Mouse (Mus musculus) neural tube, embryonic 11.5 days (tissue): ENCODE data around the gene Ccne1. TPM values are rescaled to one million over a fixed set of nuclear protein-coding genes. Genes with fewer than 3 reads are reported as not detected.
A peak's percentile ranks its signal among the peaks of the same experiment; 100 is the strongest.
"Not testable (repeated sequence)": the region's sequence is repeated elsewhere in the genome, so short reads cannot be mapped to it uniquely, and the experiment has no call there.

Experiments
- ATAC-seq: fragments of 200-750 bp; cut with Nextera tagmentation; 2 replicates; pipeline ENCODE4 v1.8.0; 2017; ENCODE audit warnings: moderate number of reproducible peaks, mild to moderate bottlenecking, moderate TSS enrichment, moderate library complexity; ENCODE audit not compliant: insufficient read depth, low FRiP score, low TSS enrichment
- DNase-seq: peaks from one replicate; pipeline ENCODE4 v3.0.0-alpha.2; 2015; ENCODE audit warnings: low spot score
- H3K27ac ChIP-seq: fragments of 300-500 bp; sonication (generic); 2 replicates; pipeline ENCODE4 v1.5.1; 2014; ENCODE audit warnings: low read depth, mild to moderate bottlenecking, low read length
- H3K27me3 ChIP-seq: fragments of 300-500 bp; sonication (generic); 2 replicates; pipeline ENCODE4 v1.6.1; 2014; ENCODE audit warnings: mild to moderate bottlenecking, low read length, mixed read lengths; ENCODE audit not compliant: control insufficient read depth, insufficient read depth
- H3K36me3 ChIP-seq: fragments of 300-500 bp; sonication (generic); 2 replicates; pipeline ENCODE4 v1.6.1; 2014; ENCODE audit warnings: mild to moderate bottlenecking, low read length, moderate library complexity, mixed read lengths; ENCODE audit not compliant: control insufficient read depth, insufficient read depth
- H3K4me1 ChIP-seq: fragments of 300-500 bp; sonication (generic); 2 replicates; pipeline ENCODE4 v1.6.1; 2014; ENCODE audit warnings: low read length, mixed read lengths; ENCODE audit not compliant: control insufficient read depth, insufficient read depth
- H3K4me2 ChIP-seq: fragments of 300-500 bp; sonication (generic); 2 replicates; pipeline ENCODE4 v1.6.1; 2014; ENCODE audit warnings: low read depth, mild to moderate bottlenecking, moderate library complexity
- H3K4me3 ChIP-seq: fragments of 300-500 bp; sonication (generic); 2 replicates; pipeline ENCODE4 v1.5.1; 2014; ENCODE audit warnings: low read depth, low read length
- H3K9ac ChIP-seq: fragments of 300-500 bp; sonication (generic); 2 replicates; pipeline ENCODE4 v1.6.1; 2014; ENCODE audit warnings: mild to moderate bottlenecking, low read length
- H3K9me3 ChIP-seq: fragments of 300-500 bp; sonication (generic); 2 replicates; pipeline ENCODE4 v1.6.1; 2016; ENCODE audit warnings: low read length; ENCODE audit not compliant: control insufficient read depth
- WGBS: fragments of 180-500 bp; shearing (Covaris S2); extraction: QIAGEN DNeasy Blood & Tissue Kit; methylation state at CpG from one replicate; pipeline ENCODE4 v1.1.7; 2014; 5-methylcytosine and 5-hydroxymethylcytosine counted together
- polyA plus RNA-seq: library from polyadenylated mRNA; unstranded; fragments of >200 nt; fragmentation: Nextera tagmentation; extraction: Ambion mirVana; gene quantifications from 2 replicates; pipeline ENCODE4 v1.2.1, GENCODE M21; 2014

The Ccne1 gene
- polyA plus RNA-seq, 1 experiment from 2014 or later, result 83.9 TPM

- Histone ChIP-seq H3K36me3 (no peaks in the 10 kb centered on the region), H3K27me3 (no peaks in the 10 kb centered on the region), H3K4me1 (no peaks in the 10 kb centered on the region; the same call in 1 of the 2 replicates), H3K9me3 (no peaks in the 10 kb centered on the region), H3K27ac (no peak overlapping the region), H3K4me2 (no peak overlapping the region), H3K9ac (no peak overlapping the region), H3K4me3 (no peak overlapping the region)
- DNase-seq (peak; percentile 40), ATAC-seq (no peak)
- 30% methylated on average over 5 of the region's 5 CpGs for WGBS
These were observed 23.9 kb upstream of the Ccne1 start for GRCm38 (mm10) chr7:38131186-38131585.

GRCm38 (mm10) chr7:38129986-38130729 is 22.8 kb upstream of the Ccne1 start:
- DNase-seq (no peak), ATAC-seq (peak; percentile 61; the same call in 1 of the 2 replicates)
- H3K27ac ChIP-seq, result no peak overlapping the region
- 54% methylated on average over 26 of the region's 26 CpGs for WGBS
- H3K27me3 ChIP-seq, result no peaks in the 10 kb centered on the region
- no peak overlapping the region for H3K4me2 ChIP-seq
- H3K9ac ChIP-seq, result no peak overlapping the region
- H3K9me3 ChIP-seq, result no peaks in the 10 kb centered on the region
- H3K4me1 ChIP-seq, result no peaks in the 10 kb centered on the region; the same call in 1 of the 2 replicates
- H3K36me3 ChIP-seq, result no peaks in the 10 kb centered on the region
- no peak overlapping the region for H3K4me3 ChIP-seq

- H3K9ac ChIP-seq, result no peak overlapping the region
- H3K27me3 ChIP-seq, result no peaks in the 10 kb centered on the region
- ATAC-seq (no peak), DNase-seq (no peak)
- WGBS, result 83% methylated on average over 6 of the region's 6 CpGs
- H3K27ac ChIP-seq, result no peak overlapping the region
- no peaks in the 10 kb centered on the region; the same call in 1 of the 2 replicates for H3K4me1 ChIP-seq
- H3K9me3 ChIP-seq, result no peaks in the 10 kb centered on the region
- no peaks in the 10 kb centered on the region for H3K36me3 ChIP-seq
- H3K4me2 ChIP-seq, result no peak overlapping the region
- H3K4me3 ChIP-seq, result no peak overlapping the region
These were observed 22.2 kb upstream of the Ccne1 start for GRCm38 (mm10) chr7:38129491-38129890.

- WGBS, result 69% methylated on average over 5 of the region's 5 CpGs
- H3K4me1 ChIP-seq, DNase-seq, H3K4me3 ChIP-seq, ATAC-seq, H3K27ac ChIP-seq, H3K27me3 ChIP-seq, H3K9ac ChIP-seq, H3K36me3 ChIP-seq, H3K4me2 ChIP-seq, H3K9me3 ChIP-seq: not testable (repeated sequence)
These were observed 20.9 kb upstream of the Ccne1 start for GRCm38 (mm10) chr7:38128256-38128655.

- no peaks in the 10 kb centered on the region; the same call in 1 of the 2 replicates for H3K4me1 ChIP-seq
- ATAC-seq, result no peak
- no peak overlapping the region for H3K27ac ChIP-seq
- peak overlapping the region; percentile 31; the same call in 1 of the 2 replicates for H3K9ac ChIP-seq
- WGBS, result 83% methylated on average over 12 of the region's 12 CpGs
- no peaks in the 10 kb centered on the region for H3K36me3 ChIP-seq
- no peak overlapping the region for H3K4me3 ChIP-seq
- H3K9me3 ChIP-seq, result no peaks in the 10 kb centered on the region
- no peak for DNase-seq
- H3K27me3 ChIP-seq, result no peaks in the 10 kb centered on the region
- no peak overlapping the region for H3K4me2 ChIP-seq
These were observed 18.3 kb upstream of the Ccne1 start for GRCm38 (mm10) chr7:38125565-38126159.

- not testable (repeated sequence) for H3K4me1 ChIP-seq, DNase-seq, H3K27me3 ChIP-seq, H3K4me3 ChIP-seq, H3K4me2 ChIP-seq, H3K9ac ChIP-seq, H3K27ac ChIP-seq, H3K9me3 ChIP-seq, H3K36me3 ChIP-seq, ATAC-seq
- 97% methylated on average over 2 of the region's 2 CpGs for WGBS
These were observed 16.8 kb upstream of the Ccne1 start for GRCm38 (mm10) chr7:38124164-38124563.

GRCm38 (mm10) chr7:38118594-38118993 is 11.3 kb upstream of the Ccne1 start:
- Histone ChIP-seq H3K36me3 (no peaks in the 10 kb centered on the region), H3K4me3 (no peak overlapping the region), H3K27ac (no peak overlapping the region), H3K27me3 (no peaks in the 10 kb centered on the region), H3K9me3 (no peaks in the 10 kb centered on the region), H3K4me1 (no peaks in the 10 kb centered on the region), H3K9ac (no peak overlapping the region), H3K4me2 (no peak overlapping the region)
- 8% methylated on average over 1 of the region's 1 CpGs for WGBS
- ATAC-seq, result no peak
- no peak for DNase-seq

- WGBS, result 75% methylated on average over 9 of the region's 9 CpGs
- H3K4me2 ChIP-seq, result no peak overlapping the region
- no peaks in the 10 kb centered on the region for H3K27me3 ChIP-seq
- H3K36me3 ChIP-seq, result no peaks in the 10 kb centered on the region
- no peaks in the 10 kb centered on the region for H3K9me3 ChIP-seq
- H3K4me3 ChIP-seq, result no peak overlapping the region
- DNase-seq, result no peak
- H3K27ac ChIP-seq, result no peak overlapping the region
- no peak for ATAC-seq
- H3K9ac ChIP-seq, result no peak overlapping the region
- peaks cover 4% of the 10 kb centered on the region for H3K4me1 ChIP-seq
These were observed 5.1 kb upstream of the Ccne1 start for GRCm38 (mm10) chr7:38112451-38112850.

GRCm38 (mm10) chr7:38111996-38112395 is 4.7 kb upstream of the Ccne1 start:
- H3K27ac ChIP-seq, result no peak overlapping the region; the same call in 1 of the 2 replicates
- no peaks in the 10 kb centered on the region for H3K9me3 ChIP-seq
- no peak overlapping the region for H3K9ac ChIP-seq
- DNase-seq (peak; percentile 73), ATAC-seq (peak; percentile 15; the same call in 1 of the 2 replicates)
- H3K36me3 ChIP-seq, result no peaks in the 10 kb centered on the region
- peaks cover 4% of the 10 kb centered on the region for H3K4me1 ChIP-seq
- H3K4me3 ChIP-seq, result no peak overlapping the region
- 43% methylated on average over 3 of the region's 3 CpGs for WGBS
- no peaks in the 10 kb centered on the region for H3K27me3 ChIP-seq
- no peak overlapping the region for H3K4me2 ChIP-seq
